ENCODE assay signal across 24 mouse cellular contexts in the genomic region with DNA sequence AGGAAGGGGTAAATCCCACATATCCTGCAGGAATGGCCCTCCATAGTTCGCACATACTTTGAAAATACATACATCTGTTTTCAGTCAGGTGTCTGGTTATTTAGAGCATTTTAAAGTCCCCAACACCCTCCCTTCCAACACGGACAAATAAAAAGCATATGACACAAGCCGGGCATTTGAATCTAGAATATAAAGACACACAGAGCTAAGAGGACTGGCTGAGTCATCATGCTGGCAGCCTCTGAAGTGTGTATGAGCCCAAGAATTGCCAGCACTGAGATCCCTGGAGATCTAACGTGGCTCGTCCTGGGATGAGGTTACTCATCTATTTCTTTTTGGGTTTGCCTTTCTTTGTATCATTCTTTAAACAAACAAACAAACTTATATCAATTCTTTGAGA. TPM values are rescaled to one million over a fixed set of nuclear protein-coding genes. Genes with fewer than 3 reads are reported as not detected.
DNase-seq lines count a peak whose midpoint lies in the region; ATAC-seq and TF ChIP-seq lines count a peak whose summit lies in the region.
"Had no signal": no experiment of that assay in that cellular context is flagged by ENCODE, and none has a peak within 500 bp of the region (broad histone marks: within the 10 kb centered on the region; RNA-seq: fewer than 3 reads in every experiment).

No protein-coding gene starts in this region.

- no peak for TF ChIP-seq EP300 in stomach, postnatal 0 days (optimal IDR thresholded peaks at IDR 0.05)

- H3K27me3 ChIP-seq in embryonic facial prominence, embryonic 14.5 days (replicated peaks; ENCODE audit: control insufficient read depth, insufficient read depth, low read length): no peaks in the 10 kb centered on the region
- H3K27me3 ChIP-seq in stomach, postnatal 0 days (ENCODE audit: control insufficient read depth, insufficient read depth, low read length): no peaks in the 10 kb centered on the region
- H3K27me3 ChIP-seq: kidney, embryonic 15.5 days; lung, embryonic 15.5 days; midbrain, embryonic 15.5 days; neural tube, embryonic 13.5 days had no signal

- no peaks in the 10 kb centered on the region for H3K4me1 ChIP-seq in embryonic facial prominence, embryonic 14.5 days (ENCODE audit: control insufficient read depth, insufficient read depth, low read length)
- no peaks in the 10 kb centered on the region for H3K4me1 ChIP-seq in stomach, postnatal 0 days (replicated peaks; ENCODE audit: control insufficient read depth, insufficient read depth)
- H3K4me1 ChIP-seq: kidney, embryonic 15.5 days; lung, embryonic 15.5 days; midbrain, embryonic 15.5 days; neural tube, embryonic 13.5 days had no signal

- H3K36me3 ChIP-seq in embryonic facial prominence, embryonic 14.5 days (ENCODE audit: control insufficient read depth, insufficient read depth, low read length): no peaks in the 10 kb centered on the region
- no peaks in the 10 kb centered on the region for H3K36me3 ChIP-seq in stomach, postnatal 0 days (ENCODE audit: control insufficient read depth, insufficient read depth, low read length)
- H3K36me3 ChIP-seq: kidney, embryonic 15.5 days; limb, embryonic 12.5 days; lung, embryonic 15.5 days; midbrain, embryonic 10.5 days; midbrain, embryonic 15.5 days; neural tube, embryonic 13.5 days had no signal

- 44% methylated on average over 5 of the region's 5 CpGs for WGBS in embryonic facial prominence, embryonic 14.5 days
- WGBS in stomach, postnatal 0 days: 55% methylated on average over 5 of the region's 5 CpGs

- DNase-seq in heart, adult 11 months: peak; percentile 58
- no peak for DNase-seq in heart, postnatal 10 days
- peak; percentile 93 for DNase-seq in 3T3-L1 (ENCODE audit: low read depth, low spot score)
- peak; percentile 18 for DNase-seq in MN1 (ENCODE audit: low spot score)
- peak; percentile 47 for DNase-seq in embryonic facial prominence, embryonic 14.5 days (ENCODE audit: low spot score)
- no peak for DNase-seq in cerebellum, adult 11 months
- DNase-seq in stomach, postnatal 0 days (ENCODE audit: low spot score): no peak
- no peak for DNase-seq in frontal cortex, postnatal 25 days (ENCODE audit: low spot score in 2 of 2)
- DNase-seq: adrenal gland, adult 8-10 months; cerebellum, adult 18-20 months; cerebellum, postnatal 10 days; gastrocnemius, postnatal 25 days; kidney, adult 18-20 months; layer of hippocampus, postnatal 36 days had no signal

- 0 out of 2 replicates have a peak, but pooled peaks cover 3% of the 10 kb centered on the region for H3K9me3 ChIP-seq in embryonic facial prominence, embryonic 14.5 days (ENCODE audit: control insufficient read depth, low read length)
- H3K9me3 ChIP-seq in stomach, postnatal 0 days (ENCODE audit: control insufficient read depth, low read length): no peaks in the 10 kb centered on the region
- H3K9me3 ChIP-seq: kidney, embryonic 15.5 days; limb, embryonic 12.5 days; lung, embryonic 15.5 days; midbrain, embryonic 10.5 days; midbrain, embryonic 15.5 days; neural tube, embryonic 13.5 days had no signal

- ATAC-seq in embryonic facial prominence, embryonic 14.5 days (ENCODE audit: low read depth): no peak
- no peak for ATAC-seq in stomach, postnatal 0 days (ENCODE audit: low FRiP score, low TSS enrichment)
- ATAC-seq: activated CD4-positive, CD25-positive, alpha-beta regulatory T cell, adult 4 months; forebrain, embryonic 14.5 days; hindbrain, embryonic 16.5 days; midbrain, embryonic 15.5 days had no signal

- H3K9ac ChIP-seq in embryonic facial prominence, embryonic 14.5 days (ENCODE audit: low read depth, low read length): no peak overlapping the region
- no peak overlapping the region for H3K9ac ChIP-seq in stomach, postnatal 0 days (ENCODE audit: low read length)
- H3K9ac ChIP-seq: kidney, embryonic 15.5 days; limb, embryonic 12.5 days; lung, embryonic 15.5 days; midbrain, embryonic 15.5 days; neural tube, embryonic 13.5 days had no signal

- no peak overlapping the region for H3K4me2 ChIP-seq in embryonic facial prominence, embryonic 14.5 days (ENCODE audit: low read depth, low read length)
- H3K4me2 ChIP-seq in stomach, postnatal 0 days (replicated peaks; ENCODE audit: low read depth): no peak overlapping the region
- H3K4me2 ChIP-seq: kidney, embryonic 15.5 days; limb, embryonic 12.5 days; liver, embryonic 11.5 days; lung, embryonic 15.5 days; midbrain, embryonic 15.5 days; neural tube, embryonic 13.5 days had no signal

- H3K27ac ChIP-seq in embryonic facial prominence, embryonic 14.5 days (replicated peaks; ENCODE audit: low read depth, low read length): no peak overlapping the region
- H3K27ac ChIP-seq in stomach, postnatal 0 days (replicated peaks): no peak overlapping the region
- H3K27ac ChIP-seq: kidney, embryonic 15.5 days; limb, embryonic 12.5 days; lung, embryonic 15.5 days; midbrain, embryonic 10.5 days; midbrain, embryonic 15.5 days; neural tube, embryonic 13.5 days had no signal

- intact Hi-C loops in heart, postnatal 10 days (cut with DNase I): no loop called here

- no peak overlapping the region for H3K4me3 ChIP-seq in embryonic facial prominence, embryonic 14.5 days (ENCODE audit: low read depth, low read length)
- H3K4me3 ChIP-seq in stomach, postnatal 0 days (ENCODE audit: low read depth, low read length): no peak overlapping the region
- H3K4me3 ChIP-seq: kidney, embryonic 15.5 days; limb, embryonic 12.5 days; lung, embryonic 15.5 days; midbrain, embryonic 10.5 days; midbrain, embryonic 15.5 days; neural tube, embryonic 13.5 days had no signal

- no peak for TF ChIP-seq CTCF in stomach, postnatal 0 days (IDR thresholded peaks at IDR 0.05; ENCODE audit: low read depth)

RNA-seq across cellular contexts. Expression of a gene that starts 29.4 kb away (rescaled TPM):
- 10 to 100 TPM; 34.3 to 37.1 TPM for total RNA-seq in heart, postnatal 10 days (2021)
- polyA plus RNA-seq in embryonic facial prominence, embryonic 14.5 days (2014; fragmentation: Nextera tagmentation; extraction: Ambion mirVana): 23.1 and 24.0 TPM in 2 replicates
- 17.9 and 20.2 TPM in 2 replicates for polyA plus RNA-seq in stomach, postnatal 0 days (2015; fragmentation: Nextera tagmentation; extraction: Ambion mirVana)

Comparison
In these comparisons a context has a peak if more than half of its experiments do, and no peak if none do; other contexts are left out.
1. DNase-seq: peak in heart, adult 11 months (single experiment), 3T3-L1 (single experiment), MN1 (single experiment) and embryonic facial prominence, embryonic 14.5 days (single experiment); none in heart, postnatal 10 days (0 of 2), cerebellum, adult 11 months (single experiment), stomach, postnatal 0 days (single experiment) and frontal cortex, postnatal 25 days (0 of 2).